Mouse (Mus musculus): ENCODE results near the gene Sim1. TPM values are rescaled to one million over a fixed set of nuclear protein-coding genes. Genes with fewer than 3 reads are reported as not detected.

Gene Sim1
- polyA plus RNA-seq, 1 experiment from 2014 or later: 0.12 TPM

DNA sequence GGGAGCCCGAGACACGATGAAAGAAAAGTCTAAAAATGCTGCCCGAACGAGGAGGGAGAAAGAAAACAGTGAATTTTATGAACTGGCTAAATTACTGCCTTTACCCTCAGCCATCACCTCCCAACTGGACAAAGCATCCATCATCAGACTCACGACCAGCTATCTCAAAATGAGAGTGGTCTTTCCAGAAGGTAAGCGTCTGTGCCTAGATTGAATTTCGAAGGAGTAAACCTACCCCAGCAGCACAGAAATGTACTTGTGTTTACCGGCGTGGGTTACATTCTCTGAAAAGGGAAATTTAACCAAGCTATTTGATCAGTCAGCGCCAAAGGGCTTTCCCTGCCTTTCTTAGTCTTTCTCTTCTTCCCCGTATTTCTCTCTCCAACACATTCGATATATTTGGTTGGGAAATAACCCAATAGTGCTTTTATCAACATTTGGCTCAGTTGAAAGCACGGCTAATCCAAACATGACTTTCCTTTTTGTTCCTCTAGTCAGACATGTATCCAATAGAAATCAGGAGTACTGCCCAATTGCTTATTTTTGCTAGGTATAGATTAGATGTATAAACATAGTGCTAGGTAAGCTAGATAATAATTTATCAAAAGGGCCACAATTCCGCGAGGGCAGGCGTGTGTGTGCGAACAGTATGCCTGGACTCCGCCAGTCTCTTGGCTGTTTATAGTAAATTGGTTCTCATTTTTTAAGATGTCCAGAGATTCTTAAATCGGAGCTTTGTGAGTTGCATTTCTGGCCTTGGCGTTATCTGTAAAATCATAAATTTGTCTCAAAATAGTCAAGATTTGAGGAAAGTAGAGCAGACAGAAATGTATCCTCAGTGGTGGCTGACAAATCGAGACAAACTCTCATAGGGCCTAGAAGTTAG, 1.6 kb downstream of the Sim1 start:
- H3K4me2 ChIP-seq: no peak overlapping the region
- no peak overlapping the region for H3K9ac ChIP-seq
- H3K4me1 ChIP-seq (replicated peaks): peaks cover 14% of the 10 kb centered on the region
- H3K4me3 ChIP-seq: no peak overlapping the region
- no peaks in the 10 kb centered on the region for H3K9me3 ChIP-seq
- 4% methylated on average over 21 of the region's 21 CpGs for WGBS
- no peak for ATAC-seq (ENCODE audit: low FRiP score, low read depth)
- H3K27me3 ChIP-seq: peaks cover 75% of the 10 kb centered on the region
- H3K36me3 ChIP-seq: no peaks in the 10 kb centered on the region
- H3K27ac ChIP-seq (replicated peaks): no peak overlapping the region

DNA sequence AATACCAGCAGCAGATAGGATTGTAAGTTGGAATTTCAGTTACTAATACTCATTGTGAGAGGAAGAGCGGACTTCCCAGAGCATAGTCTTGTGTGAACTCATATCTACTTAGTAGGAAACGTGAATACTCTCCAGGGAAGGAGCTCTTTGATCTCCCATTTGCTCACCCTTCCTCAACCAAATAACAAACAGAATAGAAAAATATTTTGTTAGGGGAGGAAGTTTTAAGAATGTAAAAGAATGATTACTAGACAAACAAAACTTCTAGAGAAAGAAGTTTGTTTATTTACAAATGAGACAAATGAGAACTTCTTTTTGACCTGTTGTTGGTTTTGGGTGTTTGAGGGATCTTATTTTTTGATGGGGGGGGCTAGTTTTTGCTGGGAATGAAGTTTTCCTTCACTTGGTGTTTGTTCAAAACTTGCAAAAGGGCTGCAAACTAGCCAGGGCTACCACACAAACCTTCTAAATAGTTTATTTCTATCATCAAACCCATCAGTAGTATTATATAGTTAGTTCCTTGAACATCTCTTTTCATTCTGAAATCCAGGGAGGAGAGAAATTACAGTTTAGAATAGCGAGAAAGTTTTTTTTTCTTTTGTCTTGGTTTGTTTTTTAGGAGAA, 2.3 kb downstream of the Sim1 start:
- 10% methylated on average over 3 of the region's 3 CpGs for WGBS
- no peaks in the 10 kb centered on the region for H3K36me3 ChIP-seq
- H3K4me1 ChIP-seq (replicated peaks): peaks cover 14% of the 10 kb centered on the region
- H3K27me3 ChIP-seq: peaks cover 76% of the 10 kb centered on the region
- H3K27ac ChIP-seq (replicated peaks): no peak overlapping the region
- no peak overlapping the region for H3K4me2 ChIP-seq
- no peak for ATAC-seq (ENCODE audit: low FRiP score, low read depth)
- H3K4me3 ChIP-seq: no peak overlapping the region
- H3K9ac ChIP-seq: no peak overlapping the region
- no peaks in the 10 kb centered on the region for H3K9me3 ChIP-seq

DNA sequence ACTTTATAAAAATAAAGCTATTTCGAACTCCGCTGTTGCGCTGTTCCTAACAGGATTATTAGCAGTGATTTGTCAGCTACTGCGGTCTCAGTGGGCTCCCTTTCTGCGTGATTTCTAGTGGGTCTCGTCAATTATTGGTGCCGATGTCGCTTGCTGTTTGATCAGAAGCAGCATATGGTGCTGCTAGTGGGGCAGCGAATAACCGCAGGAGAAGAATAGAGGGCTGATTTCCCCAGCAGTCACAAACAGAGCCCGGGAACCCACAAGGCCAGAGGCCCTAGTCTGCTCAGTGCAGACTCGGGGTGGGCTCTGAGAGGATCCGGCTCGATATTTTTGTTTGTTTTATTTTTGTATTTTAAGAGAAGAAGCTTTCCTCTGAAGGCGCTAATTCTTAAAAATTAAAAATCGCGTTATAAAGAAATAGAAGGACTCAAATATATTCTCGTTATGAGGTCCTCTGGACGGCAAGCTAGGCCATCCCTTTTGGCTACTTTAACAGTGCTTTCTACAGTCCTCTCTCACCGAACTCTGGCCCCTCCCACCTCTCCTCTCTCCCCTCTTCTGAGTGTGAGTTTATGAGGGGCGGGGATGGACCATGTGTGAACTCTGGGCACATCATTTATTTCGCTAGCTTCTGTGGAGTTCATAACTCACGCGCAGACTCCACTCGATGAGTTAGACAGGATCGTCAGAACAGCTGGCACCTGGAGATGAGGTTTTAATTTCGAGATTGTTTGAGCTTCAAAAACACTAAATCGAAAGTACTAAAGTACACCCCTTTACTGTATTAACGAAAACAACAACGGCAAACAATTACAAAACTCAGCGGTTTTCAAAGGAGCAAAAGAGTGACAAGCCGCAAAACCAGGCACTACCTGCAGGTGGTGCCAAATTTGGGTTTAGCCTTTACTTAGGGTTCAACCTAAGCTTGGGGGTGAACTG, 3.2 kb downstream of the Sim1 start:
- peaks cover 14% of the 10 kb centered on the region for H3K4me1 ChIP-seq (replicated peaks)
- no peak overlapping the region for H3K9ac ChIP-seq
- H3K36me3 ChIP-seq: no peaks in the 10 kb centered on the region
- no peak for ATAC-seq (ENCODE audit: low FRiP score, low read depth)
- H3K27ac ChIP-seq (replicated peaks): no peak overlapping the region
- peaks cover 73% of the 10 kb centered on the region for H3K27me3 ChIP-seq
- no peaks in the 10 kb centered on the region for H3K9me3 ChIP-seq
- WGBS: under 1% methylated on average over 32 of the region's 32 CpGs
- no peak overlapping the region for H3K4me2 ChIP-seq
- no peak overlapping the region for H3K4me3 ChIP-seq

DNA sequence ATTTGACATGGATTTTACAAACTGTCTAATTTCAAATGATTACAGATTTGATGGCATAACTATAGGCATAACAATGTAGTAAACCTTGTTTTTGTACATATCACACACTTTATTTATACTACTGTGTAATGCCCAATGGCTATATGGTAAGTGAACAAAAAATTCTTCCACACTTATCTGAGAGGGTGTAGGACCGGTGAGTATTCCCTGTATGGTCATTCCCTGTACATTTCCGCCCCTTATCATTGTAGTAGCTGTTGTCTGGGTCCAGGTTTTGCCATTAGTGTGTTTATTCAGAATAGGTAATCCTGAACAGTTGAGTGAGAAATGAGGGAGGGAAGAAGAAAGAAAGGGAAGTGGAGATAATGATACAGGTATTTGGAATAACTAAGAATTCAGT, 4.1 kb downstream of the Sim1 start:
- ATAC-seq (ENCODE audit: low FRiP score, low read depth): no peak
- H3K27me3 ChIP-seq: peaks cover 71% of the 10 kb centered on the region
- WGBS: 10% methylated on average over 2 of the region's 2 CpGs
- no peak overlapping the region for H3K27ac ChIP-seq (replicated peaks)
- H3K4me2 ChIP-seq: no peak overlapping the region
- no peaks in the 10 kb centered on the region for H3K9me3 ChIP-seq
- H3K36me3 ChIP-seq: no peaks in the 10 kb centered on the region
- no peak overlapping the region for H3K9ac ChIP-seq
- peaks cover 14% of the 10 kb centered on the region for H3K4me1 ChIP-seq (replicated peaks)
- no peak overlapping the region for H3K4me3 ChIP-seq

DNA sequence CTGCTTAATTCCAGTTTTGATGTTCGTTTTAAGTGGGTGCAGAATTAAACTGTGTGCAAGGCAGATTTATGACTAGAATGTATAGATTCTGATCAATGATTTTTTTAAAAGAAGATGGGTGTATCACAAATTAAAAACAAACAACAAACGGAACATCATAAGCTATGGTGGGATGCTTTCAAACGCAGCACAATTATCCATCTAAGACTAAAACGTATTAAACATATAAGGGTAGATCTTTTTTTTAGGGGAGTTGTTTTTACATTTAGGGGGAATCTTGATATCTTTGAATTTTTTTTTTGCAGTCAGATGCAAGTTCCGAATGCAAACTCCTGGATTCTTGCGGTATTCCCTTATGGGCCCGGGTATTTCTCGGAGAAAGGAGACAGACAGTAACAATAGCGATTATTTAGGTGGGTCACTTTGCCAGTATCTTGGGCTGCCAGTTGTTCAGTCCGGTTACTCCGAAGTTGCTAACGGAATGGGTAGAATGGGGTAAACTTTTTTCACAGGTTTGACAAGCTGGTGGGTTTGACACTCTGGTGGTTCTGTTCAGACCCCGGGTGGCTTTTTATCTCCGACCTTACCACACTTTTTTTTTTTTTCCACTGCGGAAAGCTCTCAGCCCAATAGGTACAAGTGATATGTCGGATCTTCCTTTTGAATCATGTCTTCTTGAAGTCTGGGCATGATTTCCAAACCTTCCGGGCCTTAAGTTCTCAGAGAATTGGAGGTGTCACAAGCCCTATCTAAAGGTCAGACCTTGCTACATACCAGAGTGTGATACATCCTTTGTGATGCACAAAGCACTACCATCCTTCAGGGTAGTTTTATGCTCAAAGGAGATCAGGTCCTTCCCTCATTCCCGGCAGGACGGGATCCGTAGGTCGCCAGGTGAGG, 5.5 kb downstream of the Sim1 start:
- H3K4me3 ChIP-seq: no peak overlapping the region
- H3K27me3 ChIP-seq: peaks cover 67% of the 10 kb centered on the region

DNA sequence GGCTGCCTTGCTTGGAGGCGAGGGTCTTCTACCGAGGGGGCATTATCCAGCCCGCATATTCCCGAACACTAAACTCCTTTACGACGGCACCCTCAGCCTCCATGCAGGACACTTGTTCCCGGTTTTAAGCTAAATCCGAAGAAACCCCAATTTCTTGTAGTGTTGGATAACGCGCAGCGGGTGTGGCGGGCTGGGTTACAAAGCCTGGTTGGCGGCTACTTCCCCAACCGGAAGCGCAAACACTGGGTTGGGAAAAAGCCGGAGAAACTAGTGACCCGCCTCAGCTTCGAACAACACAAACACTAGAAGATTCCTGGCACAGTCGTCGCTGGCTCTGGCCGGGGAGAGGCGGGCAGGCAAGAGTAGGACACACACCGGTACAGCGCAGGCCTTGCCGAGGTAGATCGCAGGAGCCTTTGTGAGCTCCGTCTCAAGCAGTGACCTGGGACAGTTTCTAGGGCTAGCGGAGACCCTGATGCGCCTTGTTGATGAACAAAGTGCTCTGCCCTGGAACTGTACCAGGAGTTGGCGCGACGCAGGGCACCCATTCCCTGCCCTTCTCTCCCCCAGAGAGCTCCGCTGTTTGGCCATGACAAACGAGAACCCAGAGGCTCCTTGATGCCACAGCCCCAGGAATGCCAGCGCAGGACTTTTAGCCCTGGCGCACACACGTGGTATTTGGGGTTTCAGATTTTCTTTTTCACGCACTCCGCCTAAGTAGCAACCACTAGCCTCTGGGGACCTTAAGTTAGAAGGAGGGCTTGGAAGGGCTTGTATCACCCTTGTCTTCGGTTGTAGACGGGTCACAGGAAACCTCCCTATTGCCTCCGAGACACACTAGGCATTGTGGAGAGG, 6.4 kb downstream of the Sim1 start:
- 1% methylated on average over 42 of the region's 42 CpGs for WGBS
- no peaks in the 10 kb centered on the region for H3K36me3 ChIP-seq
- no peaks in the 10 kb centered on the region for H3K4me1 ChIP-seq (replicated peaks)
- ATAC-seq (ENCODE audit: low FRiP score, low read depth): 0 out of 2 replicates have a peak, but pooled peaks have one; percentile 31
- no peak overlapping the region for H3K27ac ChIP-seq (replicated peaks)
- H3K4me3 ChIP-seq: no peak overlapping the region
- H3K4me2 ChIP-seq: no peak overlapping the region
- no peaks in the 10 kb centered on the region for H3K9me3 ChIP-seq
- no peak overlapping the region for H3K9ac ChIP-seq
- H3K27me3 ChIP-seq: peaks cover 75% of the 10 kb centered on the region

More for the DNA sequence above, 5.5 kb downstream of the Sim1 start:
- Histone ChIP-seq H3K9me3 (no peaks in the 10 kb centered on the region), H3K36me3 (no peaks in the 10 kb centered on the region), H3K9ac (no peak overlapping the region), H3K4me2 (no peak overlapping the region), H3K4me1 (replicated peaks) (peaks cover under 1% of the 10 kb centered on the region), H3K27ac (replicated peaks) (no peak overlapping the region)
- no peak for ATAC-seq (ENCODE audit: low FRiP score, low read depth)
- 2% methylated on average over 21 of the region's 21 CpGs for WGBS

DNA sequence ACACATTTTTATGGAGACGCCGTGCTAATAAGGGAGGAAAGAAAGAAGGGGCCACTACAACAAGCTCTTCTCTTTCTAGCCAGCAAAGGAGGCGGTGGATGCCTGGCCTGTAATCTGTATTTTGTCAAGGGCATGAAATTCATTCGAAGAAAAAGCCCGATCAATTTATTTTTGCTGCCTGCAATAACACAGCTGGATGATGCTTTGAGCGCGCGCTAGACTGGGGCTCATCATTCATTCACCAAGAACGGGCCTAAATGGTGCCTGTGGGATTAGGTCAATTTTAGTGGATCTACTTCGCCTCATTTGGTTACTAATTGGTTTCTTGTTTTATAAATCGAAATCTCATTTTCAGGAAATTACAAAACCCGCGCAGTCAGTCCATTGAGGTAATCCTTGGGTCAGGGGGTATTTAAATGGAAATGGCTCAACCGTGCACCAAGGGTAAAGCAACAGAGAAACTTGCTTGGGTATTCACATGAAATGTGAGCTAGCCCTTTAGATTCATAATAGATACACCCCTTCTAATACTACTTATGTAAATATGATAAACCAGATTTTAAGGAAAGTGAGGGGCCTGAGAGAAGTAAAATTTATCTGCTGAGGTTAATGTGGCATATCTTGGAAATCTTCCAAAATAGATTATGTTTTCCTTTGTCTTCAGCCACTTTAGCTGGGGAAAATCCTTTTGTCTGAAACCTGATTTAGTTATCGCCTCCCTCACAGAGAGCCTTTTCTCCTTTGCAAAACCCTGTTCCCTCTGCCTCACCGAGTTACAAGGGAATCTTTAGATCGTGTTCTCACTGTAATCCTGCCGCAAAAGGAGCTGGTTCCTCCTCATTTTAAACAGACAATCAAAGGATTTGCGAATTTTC, 7.3 kb downstream of the Sim1 start:
- WGBS: under 1% methylated on average over 19 of the region's 19 CpGs
- H3K4me2 ChIP-seq: no peak overlapping the region

DNA sequence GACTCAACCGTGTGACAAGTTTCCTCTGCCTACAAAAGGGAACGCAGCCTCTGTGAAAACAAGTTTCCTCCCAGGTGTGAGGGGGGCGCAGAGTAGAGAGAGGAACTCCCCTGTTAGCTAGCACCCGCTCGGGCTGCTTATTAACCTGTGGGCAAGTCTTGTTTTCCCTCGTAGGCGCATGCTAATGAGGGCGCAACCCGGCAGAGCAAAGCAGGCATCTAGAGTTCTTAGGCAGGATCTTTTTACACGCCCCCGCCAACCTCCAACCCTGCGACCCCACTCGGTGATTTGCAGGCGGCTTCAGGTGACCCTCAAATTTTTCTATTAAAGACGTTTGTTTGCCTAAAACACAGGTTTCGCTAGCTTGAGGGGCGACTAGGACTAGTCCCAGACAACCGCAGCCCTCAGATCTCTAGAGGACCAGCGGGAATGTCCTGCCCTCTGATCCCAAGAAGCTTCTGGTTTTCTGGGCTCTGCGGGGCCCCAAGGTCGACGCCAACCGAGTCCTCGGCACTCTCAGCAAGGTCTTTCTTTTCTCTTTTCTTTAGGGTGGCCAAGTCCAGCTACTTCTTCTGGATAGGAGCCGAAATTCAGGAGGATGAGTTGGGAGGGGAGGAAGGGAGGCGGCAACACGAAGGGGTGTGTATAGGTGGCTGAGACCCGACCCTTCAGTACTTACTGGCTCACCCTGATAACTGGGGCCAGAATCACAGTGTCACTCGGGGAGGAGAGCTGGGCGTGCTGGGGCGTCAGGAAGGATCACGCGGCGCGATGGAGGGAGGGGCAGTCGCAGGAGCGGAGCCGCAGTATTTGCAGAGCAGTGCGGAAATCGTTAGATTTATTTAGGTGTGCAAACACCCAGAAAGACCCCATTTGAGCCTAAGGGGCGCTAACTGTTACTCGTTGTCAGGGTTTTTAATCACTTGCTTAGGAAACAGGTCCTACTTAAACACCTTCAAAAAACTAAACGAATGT, 8.5 kb downstream of the Sim1 start:
- no peaks in the 10 kb centered on the region for H3K36me3 ChIP-seq
- H3K9me3 ChIP-seq: no peaks in the 10 kb centered on the region
- peaks cover 79% of the 10 kb centered on the region for H3K27me3 ChIP-seq
- no peak overlapping the region for H3K4me2 ChIP-seq
- H3K27ac ChIP-seq (replicated peaks): no peak overlapping the region
- no peak overlapping the region for H3K9ac ChIP-seq
- no peaks in the 10 kb centered on the region for H3K4me1 ChIP-seq (replicated peaks)
- no peak for ATAC-seq (ENCODE audit: low FRiP score, low read depth)
- H3K4me3 ChIP-seq: no peak overlapping the region
- WGBS: under 1% methylated on average over 43 of the region's 43 CpGs

More for the DNA sequence above, 7.3 kb downstream of the Sim1 start:
- H3K4me3 ChIP-seq: no peak overlapping the region
- no peaks in the 10 kb centered on the region for H3K36me3 ChIP-seq
- peaks cover 78% of the 10 kb centered on the region for H3K27me3 ChIP-seq
- H3K9me3 ChIP-seq: no peaks in the 10 kb centered on the region
- no peak overlapping the region for H3K27ac ChIP-seq (replicated peaks)
- no peak for ATAC-seq (ENCODE audit: low FRiP score, low read depth)
- H3K4me1 ChIP-seq (replicated peaks): no peaks in the 10 kb centered on the region
- no peak overlapping the region for H3K9ac ChIP-seq
